Mouse (Mus musculus): Measurements from ENCODE around the gene Hsd17b3. TPM values are rescaled to one million over a fixed set of nuclear protein-coding genes. Genes with fewer than 3 reads are reported as not detected.

Gene Hsd17b3
- total RNA-seq, 2 experiments from 2014 or later: not detected

- no peak for ATAC-seq (replicated peaks; ENCODE audit: poor library complexity, severe bottlenecking)
These were observed 64.2 kb downstream of the Hsd17b3 start for GRCm38 (mm10) chr13:64024803-64025202.

GRCm38 (mm10) chr13:64022786-64023468 is 66.1 kb downstream of the Hsd17b3 start:
- ATAC-seq (replicated peaks; ENCODE audit: poor library complexity, severe bottlenecking): no peak

GRCm38 (mm10) chr13:64020902-64021311 is 68.1 kb downstream of the Hsd17b3 start:
- no peak for ATAC-seq (replicated peaks; ENCODE audit: poor library complexity, severe bottlenecking)

GRCm38 (mm10) chr13:64018586-64019141 is 70.4 kb downstream of the Hsd17b3 start:
- peak; percentile 30; the same call in 1 of the 2 replicates for ATAC-seq (replicated peaks; ENCODE audit: poor library complexity, severe bottlenecking)

- ATAC-seq (replicated peaks; ENCODE audit: poor library complexity, severe bottlenecking): no peak
These were observed 73.0 kb downstream of the Hsd17b3 start for GRCm38 (mm10) chr13:64016048-64016447.

GRCm38 (mm10) chr13:64011157-64011556 is 77.9 kb downstream of the Hsd17b3 start:
- no peak for ATAC-seq (replicated peaks; ENCODE audit: poor library complexity, severe bottlenecking)

Other genes starting within 250 kb of the Hsd17b3 start
- gene Slc35d2, start 40.1 kb upstream of the Hsd17b3 start, total RNA-seq (2014; fragmentation: Nextera tagmentation): 1.6 TPM in 1 of 2 replicates, not detected in the other
- gene Slc35d2, start 40.1 kb upstream of the Hsd17b3 start, total RNA-seq (2017): 5.8 and 6.7 TPM in 2 replicates
- gene Zfp367, start 64.0 kb upstream of the Hsd17b3 start, total RNA-seq (2014; fragmentation: Nextera tagmentation): 23.9 and 35.8 TPM in 2 replicates
- gene Zfp367, start 64.0 kb upstream of the Hsd17b3 start, total RNA-seq (2017): 45.3 and 50.9 TPM in 2 replicates
- gene Habp4, start 72.6 kb upstream of the Hsd17b3 start, total RNA-seq (2014; fragmentation: Nextera tagmentation): 6.7 and 7.5 TPM in 2 replicates
- 1.7 and 7.7 TPM in 2 replicates for gene Habp4, start 72.6 kb upstream of the Hsd17b3 start, total RNA-seq (2017)
- gene Cdc14b, start 186.1 kb upstream of the Hsd17b3 start, total RNA-seq (2014; fragmentation: Nextera tagmentation): 0.97 and 1.8 TPM in 2 replicates
- gene Cdc14b, start 186.1 kb upstream of the Hsd17b3 start, total RNA-seq (2017): 0.73 and 2.1 TPM in 2 replicates
- 19.1 and 20.5 TPM in 2 replicates for gene Aaed1, start 223.5 kb upstream of the Hsd17b3 start, total RNA-seq (2014; fragmentation: Nextera tagmentation)
- 37.4 and 37.8 TPM in 2 replicates for gene Aaed1, start 223.5 kb upstream of the Hsd17b3 start, total RNA-seq (2017)